Mouse (Mus musculus) urinary bladder, adult 2 months (tissue): Measurements from ENCODE around the gene Slc18b1. TPM values are rescaled to one million over a fixed set of nuclear protein-coding genes. Genes with fewer than 3 reads are reported as not detected.
A peak's percentile ranks its signal among the peaks of the same experiment; 100 is the strongest.
"Not testable (repeated sequence)": the region's sequence is repeated elsewhere in the genome, so short reads cannot be mapped to it uniquely, and the experiment has no call there.

Source experiments
- DNase-seq: peaks from one replicate; pipeline ENCODE4 v3.0.0; 2022; ENCODE audit warnings: low spot score
- polyA plus RNA-seq: library from polyadenylated mRNA; depleted of rRNA; stranded (reverse); fragments of >200 nt; gene quantifications from 2 replicates; pipeline ENCODE4 v1.2.3, GENCODE M21; 2012; rRNA removed

Slc18b1 gene
- 25.8 and 35.6 TPM in 2 replicates for polyA plus RNA-seq

DNA sequence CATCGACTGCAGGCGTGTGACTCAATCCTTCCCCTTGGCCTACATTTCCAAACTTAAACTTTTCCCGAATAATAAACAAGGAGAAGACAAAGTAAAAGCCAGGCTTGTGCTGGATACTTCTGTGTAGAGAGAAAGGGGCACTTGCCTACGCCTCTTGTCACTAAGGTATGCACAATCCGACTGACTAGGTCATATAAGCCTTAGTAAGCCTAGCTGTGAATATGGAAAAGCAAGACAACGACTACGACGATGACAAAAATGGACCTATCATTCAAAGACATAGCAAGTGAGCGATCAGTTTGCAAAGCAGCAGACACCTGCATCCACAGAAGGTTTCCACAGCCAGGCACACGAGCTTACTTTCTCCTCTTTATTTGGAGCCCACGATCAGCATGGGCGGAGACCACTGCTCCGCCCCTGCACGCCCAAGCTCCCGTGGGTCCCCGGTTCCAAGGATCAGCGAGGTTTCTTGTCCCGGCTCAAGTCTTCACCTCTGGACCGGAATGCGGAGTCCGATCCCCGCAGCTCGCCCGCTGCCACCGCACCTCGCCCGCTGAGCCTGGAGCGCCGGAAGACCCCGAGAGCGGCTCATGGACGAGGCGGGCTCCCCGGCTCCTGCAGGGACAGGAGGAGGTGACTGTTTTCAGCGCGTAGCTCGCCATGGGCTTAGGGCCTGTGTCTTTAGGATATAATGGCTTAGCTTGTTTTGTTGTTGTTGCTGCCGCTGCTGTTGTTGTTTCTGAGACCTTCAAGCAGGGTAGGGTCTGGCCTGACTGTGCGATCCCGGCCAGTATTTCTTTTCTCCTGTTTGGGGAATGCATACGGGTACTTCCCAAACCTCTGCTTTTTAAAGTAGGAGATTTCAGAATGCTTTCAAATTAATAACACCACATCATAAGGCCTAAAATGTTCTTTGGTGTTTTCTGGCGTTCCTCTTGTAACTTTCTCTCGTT lies at the start of gene Slc18b1:
Gene Slc18b1, plus strand, starts transcription at position 436 of the 953 bp plus-strand sequence.
- peak; percentile 57 for DNase-seq

GRCm38 (mm10) chr10:23754166-23754565 lies 42.6 kb upstream of the Slc18b1 start:
- no peak for DNase-seq

DNA sequence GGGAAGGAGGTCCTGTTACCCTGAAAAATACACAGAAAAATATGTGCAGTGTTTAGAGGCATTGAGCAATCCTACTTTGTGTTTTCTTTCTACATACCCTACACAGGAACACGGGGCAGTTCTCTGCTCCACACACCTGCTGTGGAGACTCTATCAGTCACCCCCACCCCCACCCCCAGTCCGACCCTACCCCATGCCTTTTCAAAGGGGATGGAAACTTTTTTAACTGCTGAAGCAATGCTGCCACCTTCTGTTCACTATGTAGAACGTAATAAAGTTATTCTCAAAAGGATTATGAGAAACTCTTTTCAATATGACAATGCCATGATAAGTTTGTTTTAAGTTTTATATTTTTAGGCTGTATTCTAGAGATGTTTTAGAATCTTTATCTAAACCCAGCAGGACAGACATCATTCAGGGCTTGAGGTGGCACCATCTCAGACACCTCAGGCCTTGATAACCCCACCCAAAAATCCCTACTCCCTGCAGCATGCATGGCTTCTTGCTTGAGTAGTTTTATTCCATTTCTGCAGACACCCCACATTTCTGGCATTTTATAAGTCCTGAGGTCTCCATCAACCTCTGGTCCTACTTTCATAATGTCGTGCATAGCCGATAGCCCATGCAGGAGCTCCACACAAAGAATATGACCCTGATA lies 19.4 kb upstream of the Slc18b1 start:
- DNase-seq, result no peak

- no peak for DNase-seq
Measured at GRCm38 (mm10) chr10:23780539-23781275, 16.1 kb upstream of the Slc18b1 start.

DNA sequence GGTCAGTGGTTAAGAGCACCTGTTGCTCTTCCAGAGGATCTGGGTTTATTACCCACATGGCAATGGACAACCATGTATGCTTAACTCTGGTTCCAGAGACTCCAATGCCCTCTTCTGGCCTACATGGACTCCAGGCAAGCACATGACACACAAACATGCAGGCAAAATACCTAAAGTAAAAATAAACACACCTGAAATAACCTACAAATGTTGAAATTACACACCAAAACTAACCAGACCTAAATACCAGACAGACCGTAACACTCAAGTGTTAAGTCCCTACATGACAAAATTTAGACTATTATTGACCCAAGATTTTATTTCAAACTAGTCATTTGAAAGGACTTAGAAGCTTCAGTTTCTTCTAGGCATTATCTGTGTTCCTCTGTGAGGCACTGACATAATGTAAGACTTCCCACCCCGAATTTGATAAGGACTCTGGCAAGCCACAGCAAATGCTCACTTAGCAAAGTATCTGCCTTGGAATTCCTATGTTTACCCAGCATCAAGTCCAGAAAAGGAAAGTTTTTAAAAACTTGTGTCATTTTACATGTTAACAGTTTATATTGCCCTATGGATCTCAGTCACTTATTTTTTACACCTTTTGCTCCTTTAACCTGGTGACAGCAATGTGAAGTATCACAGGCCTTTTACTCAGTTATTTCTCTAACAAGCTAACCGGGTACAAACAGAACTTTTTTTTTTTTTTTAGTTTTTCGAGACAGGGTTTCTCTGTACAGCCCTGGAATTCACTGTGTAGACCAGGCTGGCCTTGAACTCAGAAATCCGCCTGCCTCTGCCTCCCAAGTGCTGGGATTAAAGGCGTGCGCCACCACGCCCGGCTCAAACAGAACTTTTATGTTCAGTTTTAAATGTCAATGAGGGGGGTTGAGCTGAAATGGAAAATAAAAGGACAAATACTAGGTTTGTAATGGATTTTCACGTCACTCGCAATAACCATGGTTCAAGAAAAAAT lies 14.7 kb upstream of the Slc18b1 start:
- DNase-seq, result no peak

DNA sequence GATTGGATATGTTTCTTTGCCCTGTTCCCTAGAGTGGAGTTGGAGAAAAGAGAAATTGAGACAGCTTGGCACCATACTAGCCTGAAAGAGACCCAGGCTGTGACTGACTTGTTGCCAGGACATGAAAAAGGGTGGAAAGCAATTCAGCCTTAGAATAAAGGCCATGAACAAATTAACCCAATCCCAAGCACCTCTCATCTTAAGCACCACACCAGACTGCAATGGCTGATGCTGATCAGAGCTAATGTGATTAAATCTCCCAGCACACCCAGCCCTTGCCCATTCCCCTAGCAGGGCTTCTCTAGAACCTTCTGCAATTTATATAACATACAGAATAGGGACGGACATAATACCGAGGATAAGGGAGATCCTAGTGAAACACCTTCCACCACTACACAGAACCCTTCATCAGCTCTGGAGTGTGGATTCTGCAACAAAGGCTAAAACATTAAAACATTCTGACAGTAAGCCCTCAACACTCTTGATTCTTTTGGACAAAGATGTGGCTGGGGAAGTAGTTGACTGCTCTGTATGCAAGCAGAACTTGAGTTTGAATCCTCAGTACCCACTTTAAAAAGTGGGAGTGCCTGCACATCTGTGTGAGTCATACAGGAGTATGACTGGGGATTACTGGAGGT lies 13.8 kb upstream of the Slc18b1 start:
- no peak for DNase-seq

- no peak for DNase-seq
Measured at GRCm38 (mm10) chr10:23783493-23783884, 13.3 kb upstream of the Slc18b1 start.

DNA sequence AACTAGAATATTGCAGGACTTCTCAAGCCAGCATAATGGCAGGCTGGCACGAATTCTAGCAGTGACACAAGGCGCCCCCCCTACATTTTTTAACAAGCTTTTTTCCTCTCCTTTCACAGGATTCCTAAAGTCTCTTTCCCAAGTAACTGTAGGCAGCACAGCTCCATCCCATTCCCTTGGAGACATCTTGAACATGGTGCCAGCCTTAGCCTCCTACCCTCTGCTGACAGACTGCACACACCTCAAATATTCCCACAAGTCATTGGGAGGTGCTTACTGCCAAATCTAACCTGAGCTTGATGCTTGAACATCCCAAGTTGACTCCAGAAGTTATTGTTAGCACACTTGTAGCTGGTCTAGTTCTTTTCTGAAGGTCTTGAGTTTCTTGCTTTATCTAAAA lies 12.7 kb upstream of the Slc18b1 start:
- no peak for DNase-seq

DNA sequence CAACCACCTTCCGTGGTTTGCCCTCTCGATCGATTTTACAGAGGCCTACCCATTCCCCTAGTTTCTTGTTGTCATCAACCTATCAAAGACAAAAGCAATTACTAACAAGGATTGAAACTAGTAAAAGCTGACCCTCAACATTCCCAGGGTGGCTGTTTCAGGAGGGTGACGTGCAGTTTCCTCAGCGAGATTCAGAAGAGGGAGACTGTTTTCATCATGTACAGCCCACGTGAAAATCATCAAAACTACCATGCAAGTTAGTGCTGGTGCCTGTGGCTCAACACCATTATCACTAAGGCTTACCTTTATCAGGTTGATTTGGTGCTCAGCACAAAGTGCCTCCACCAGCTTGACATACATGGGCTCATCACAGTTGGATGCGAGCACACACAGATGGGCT lies 11.2 kb upstream of the Slc18b1 start:
- DNase-seq, result not testable (repeated sequence)

GRCm38 (mm10) chr10:23786040-23786439 lies 10.7 kb upstream of the Slc18b1 start:
- DNase-seq, result no peak

- not testable (repeated sequence) for DNase-seq
Measured at GRCm38 (mm10) chr10:23786631-23787038, 10.2 kb upstream of the Slc18b1 start.

DNA sequence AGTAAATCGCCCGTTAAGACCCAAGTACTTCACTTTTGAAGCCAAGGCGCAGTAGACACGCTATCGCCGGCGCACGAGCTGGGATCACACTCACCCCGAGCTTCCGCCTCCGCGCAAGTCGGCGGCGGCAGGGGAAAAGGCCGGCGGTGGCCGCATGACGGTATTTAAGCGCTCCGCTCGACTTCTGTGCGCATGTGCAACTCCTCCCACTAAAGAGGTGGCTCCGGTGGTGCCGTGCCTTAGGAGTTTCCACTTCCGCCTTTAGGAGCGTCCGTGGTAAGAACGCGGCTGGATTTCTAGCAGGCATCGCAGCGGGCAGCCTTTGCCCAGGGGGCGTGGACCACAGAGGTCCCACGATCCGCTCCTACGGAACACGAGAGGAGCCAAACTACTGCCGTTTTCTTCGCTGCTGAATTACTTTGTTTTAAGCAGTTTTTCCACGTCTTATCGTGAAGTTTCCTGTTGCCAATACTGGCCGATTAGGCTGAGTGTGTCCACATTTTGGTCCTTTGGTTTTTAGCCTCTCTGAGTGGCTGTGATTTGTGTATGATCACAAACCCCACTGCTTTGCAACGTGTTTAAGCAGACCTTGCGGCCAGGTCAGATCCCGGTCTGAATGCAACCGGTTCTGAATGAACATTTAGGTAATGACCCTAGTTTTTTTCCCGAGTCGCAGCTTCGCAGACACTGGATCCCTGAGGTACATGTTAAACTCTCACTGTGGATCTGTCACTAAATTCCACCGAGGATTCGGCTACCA lies 9.5 kb upstream of the Slc18b1 start, which contains the start of gene Rps12:
Gene Rps12, minus strand, starts transcription at position 214 of the 760 bp plus-strand sequence.
- DNase-seq, result peak; percentile 92

DNA sequence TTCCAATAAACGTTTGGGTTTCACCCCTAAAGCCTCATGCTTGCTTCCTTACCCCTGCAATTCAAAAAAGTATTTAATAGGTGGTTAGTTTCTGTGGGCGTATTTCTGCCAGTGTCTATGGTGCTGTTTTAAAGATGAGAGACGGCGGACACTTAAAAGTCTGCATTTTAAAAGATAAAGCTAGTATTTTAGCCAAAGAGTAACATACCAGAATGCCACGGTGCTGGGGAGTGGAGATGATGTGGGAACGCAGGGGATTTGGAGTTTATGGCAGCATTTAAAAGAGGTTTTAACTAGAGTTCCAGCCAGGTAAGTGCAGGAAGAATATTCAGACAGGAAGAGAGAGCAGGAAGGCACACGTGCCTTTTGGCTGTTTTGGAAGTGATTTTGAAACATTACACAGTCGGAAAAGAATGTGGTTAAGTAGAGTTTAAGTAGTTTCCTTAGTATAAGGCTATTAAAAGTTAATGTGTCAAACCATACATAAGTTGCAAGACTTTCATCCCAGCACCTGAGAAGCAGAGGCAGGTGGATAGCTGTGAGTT lies 8.7 kb upstream of the Slc18b1 start:
- DNase-seq, result no peak

DNA sequence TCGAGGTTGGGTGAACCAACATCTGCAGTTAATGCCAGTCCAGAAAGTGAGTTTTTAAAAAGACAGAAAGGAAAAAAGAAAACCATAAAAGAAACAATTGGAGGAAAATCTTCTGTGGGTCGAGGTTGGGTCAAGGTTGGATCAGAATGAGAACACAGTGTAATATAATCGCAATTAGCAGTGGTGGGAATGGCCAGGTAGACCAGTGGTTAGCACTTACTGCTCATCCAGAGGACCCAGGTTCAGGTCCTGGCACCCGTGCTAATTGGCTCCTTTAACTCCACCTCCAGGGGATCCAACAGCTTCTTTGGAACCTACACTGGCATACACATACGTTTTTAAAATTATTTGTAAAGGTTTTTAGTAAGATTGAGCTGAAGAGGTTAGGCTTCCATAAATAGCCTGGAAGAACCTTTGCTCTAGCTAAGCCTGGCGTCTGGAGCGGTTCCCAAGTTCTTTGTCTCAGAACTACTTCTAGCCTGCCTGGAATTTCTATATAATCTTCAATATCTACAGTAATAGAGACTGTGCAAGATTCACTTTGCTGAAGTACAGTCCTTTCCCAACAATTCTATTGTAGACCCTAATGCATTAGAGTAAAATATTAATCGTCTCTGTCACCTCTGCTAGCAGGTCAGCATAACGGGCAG lies 790 bp upstream of the Slc18b1 start:
- no peak for DNase-seq

- no peak for DNase-seq
Measured at GRCm38 (mm10) chr10:23797606-23798005, 820 bp downstream of the Slc18b1 start.

DNA sequence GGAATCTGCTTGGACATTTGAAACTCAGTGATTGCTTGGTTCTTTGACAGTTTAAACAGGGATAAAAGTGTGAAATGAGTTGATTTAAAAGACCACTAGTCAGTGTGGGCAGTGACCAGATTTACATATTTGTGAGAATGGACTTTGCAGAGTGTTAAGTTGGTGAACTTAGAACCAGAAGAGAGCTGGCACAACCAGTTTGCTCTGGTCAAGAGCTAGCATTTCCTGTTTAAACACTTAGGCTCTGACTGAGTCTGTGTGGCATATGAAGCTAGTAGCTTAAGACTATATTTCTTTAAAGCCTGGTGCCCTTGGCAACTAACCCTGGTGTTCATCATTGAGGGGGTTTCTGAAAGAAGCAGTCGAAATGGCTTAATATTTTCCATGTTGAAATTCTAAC lies 1.4 kb downstream of the Slc18b1 start:
- DNase-seq, result no peak

DNA sequence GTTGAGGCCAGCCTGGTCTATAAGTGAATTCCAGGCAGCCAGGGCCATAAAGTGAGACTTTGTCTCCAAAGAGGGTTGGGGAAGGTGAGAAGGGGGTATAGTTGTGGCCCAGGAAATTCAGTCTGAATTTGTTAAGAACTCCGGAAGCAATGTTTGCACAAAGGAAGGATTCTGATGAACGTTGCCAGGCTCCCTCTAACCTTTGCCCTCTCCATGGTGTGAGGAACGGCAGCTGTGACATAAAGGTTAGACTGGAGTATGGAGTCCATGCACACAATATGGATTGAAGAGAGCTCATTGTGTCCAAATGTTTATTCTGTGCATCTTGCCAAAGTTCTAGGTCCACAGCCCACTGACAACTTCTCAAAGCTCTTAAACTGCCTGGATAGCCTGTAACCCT lies 3.1 kb downstream of the Slc18b1 start:
- no peak for DNase-seq

DNA sequence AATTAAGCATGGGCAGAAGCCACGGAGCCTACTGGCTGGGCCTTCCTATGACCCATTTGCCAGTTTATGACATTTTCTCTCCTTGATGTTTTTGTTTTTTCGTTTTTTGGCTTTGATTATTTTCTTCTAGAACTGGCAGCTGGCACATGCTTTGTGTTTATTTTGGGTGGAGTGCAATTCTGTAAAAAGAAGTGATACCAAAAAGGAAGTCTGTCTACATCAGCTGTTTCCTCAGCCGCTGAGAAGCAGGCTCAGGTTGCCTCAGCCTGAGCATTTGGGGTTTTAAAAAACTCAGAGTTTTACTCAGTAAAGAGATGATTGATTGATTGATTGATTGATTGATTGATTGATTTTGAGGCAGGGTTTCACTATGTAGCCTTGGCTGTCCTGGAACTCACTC lies 6.1 kb downstream of the Slc18b1 start:
- no peak for DNase-seq

DNA sequence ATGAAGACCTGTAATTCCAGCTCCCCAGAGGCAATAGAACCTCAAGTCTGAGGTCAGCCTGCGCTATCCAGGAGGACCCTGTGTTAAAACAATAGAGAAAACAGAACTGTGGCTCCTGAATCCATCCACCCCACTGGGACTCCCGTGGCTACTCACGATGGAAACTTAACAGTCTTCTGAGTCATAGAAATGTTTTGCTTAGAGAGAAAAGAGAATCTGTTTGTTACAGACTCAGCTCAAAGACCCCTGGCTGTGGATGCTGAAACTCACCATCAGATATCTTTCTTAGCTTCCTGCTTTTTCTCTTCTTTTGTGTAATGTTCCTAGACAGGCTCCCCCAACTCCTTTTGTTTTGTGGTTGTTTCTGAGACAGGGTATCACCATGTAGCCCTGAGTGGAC lies 7.9 kb downstream of the Slc18b1 start:
- no peak for DNase-seq
